Mouse (Mus musculus) heart, embryonic 12.5 days (tissue): ENCODE results near the gene Vmn1r22. TPM values are rescaled to one million over a fixed set of nuclear protein-coding genes. Genes with fewer than 3 reads are reported as not detected.
"Not testable (repeated sequence)": the region's sequence is repeated elsewhere in the genome, so short reads cannot be mapped to it uniquely, and the experiment has no call there.

ENCODE experiments used
- ATAC-seq: fragments of 200-750 bp; cut with Nextera tagmentation; 2 replicates; pipeline ENCODE4 v1.8.0; 2017; ENCODE audit warnings: moderate TSS enrichment, moderate library complexity; ENCODE audit not compliant: insufficient number of reproducible peaks, low FRiP score
- H3K27ac ChIP-seq: fragments of 300-500 bp; sonication (generic); 2 replicates; pipeline ENCODE4 v1.5.1; 2016; ENCODE audit warnings: mild to moderate bottlenecking, moderate library complexity; ENCODE audit not compliant: poor library complexity, severe bottlenecking
- H3K27me3 ChIP-seq: fragments of 300-500 bp; sonication (generic); replicated peaks from 2 replicates; pipeline ENCODE4 v1.6.1; 2016; ENCODE audit warnings: mild to moderate bottlenecking, moderate library complexity
- H3K36me3 ChIP-seq: fragments of 300-500 bp; sonication (generic); 2 replicates; pipeline ENCODE4 v1.6.1; 2016; ENCODE audit warnings: mild to moderate bottlenecking, moderate library complexity
- H3K4me1 ChIP-seq: fragments of 300-500 bp; sonication (generic); replicated peaks from 2 replicates; pipeline ENCODE4 v1.6.1; 2016; ENCODE audit warnings: mild to moderate bottlenecking
- H3K4me2 ChIP-seq: fragments of 300-500 bp; sonication (generic); 2 replicates; pipeline ENCODE4 v1.6.1; 2016; ENCODE audit warnings: mild to moderate bottlenecking, moderate library complexity
- H3K4me3 ChIP-seq: fragments of 300-500 bp; sonication (generic); 2 replicates; pipeline ENCODE4 v1.5.1; 2016; ENCODE audit warnings: mild to moderate bottlenecking
- H3K9ac ChIP-seq: fragments of 300-500 bp; sonication (generic); 2 replicates; pipeline ENCODE4 v1.6.1; 2016; ENCODE audit warnings: mild to moderate bottlenecking, moderate library complexity
- H3K9me3 ChIP-seq: fragments of 300-500 bp; sonication (generic); replicated peaks from 2 replicates; pipeline ENCODE4 v1.6.1; 2016; ENCODE audit warnings: mild to moderate bottlenecking, moderate library complexity
- WGBS: fragments of 180-500 bp; shearing (Covaris S2); methylation state at CpG from one replicate; pipeline ENCODE4 v1.1.7; 2016; 5-methylcytosine and 5-hydroxymethylcytosine counted together
- polyA plus RNA-seq: library from polyadenylated mRNA; unstranded; fragments of >200 nt; fragmentation: Nextera tagmentation; extraction: Ambion mirVana; gene quantifications from 2 replicates; pipeline ENCODE4 v1.2.1, GENCODE M21; 2016

The Vmn1r22 gene
- not detected in 2 replicates for polyA plus RNA-seq

GRCm38 (mm10) chr6:57907928-57908327 lies at the start of gene Vmn1r22:
Gene Vmn1r22, minus strand, starts transcription at chr6:57908028.
- Histone ChIP-seq H3K9ac (no peak within 1 kb of the TSS), H3K4me1 (no peaks in the 10 kb centered on the region), H3K27me3 (no peaks in the 10 kb centered on the region), H3K4me3 (no peak within 1 kb of the TSS), H3K27ac (no peak within 1 kb of the TSS), H3K4me2 (no peak within 1 kb of the TSS), H3K36me3 (no peaks in the 10 kb centered on the region), H3K9me3 (no peaks in the 10 kb centered on the region)
- WGBS, result 65% methylated on average over 1 of the region's 1 CpGs
- no peak for ATAC-seq

DNA sequence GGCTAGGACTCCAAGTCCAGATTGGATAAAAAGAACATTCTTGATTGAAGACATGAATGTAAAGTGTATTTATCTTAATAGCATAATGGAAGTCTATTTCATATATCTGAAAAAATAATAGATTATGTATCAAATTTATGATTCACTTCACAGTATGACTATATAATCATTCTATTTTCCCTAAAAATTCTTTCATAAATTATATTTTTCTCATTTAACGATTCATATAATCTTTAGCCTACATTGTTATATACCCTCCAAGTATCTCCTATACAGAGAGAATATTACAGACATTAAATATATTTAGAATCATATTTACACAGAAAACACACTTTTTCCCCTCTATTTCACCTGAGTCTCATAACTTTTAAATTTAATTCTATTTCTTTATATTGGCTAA lies 18.9 kb upstream of the Vmn1r22 start, which contains the start of gene Vmn1r23:
Vmn1r23 (minus strand) TSS at position 101 of the 400 bp plus-strand sequence.
- Histone ChIP-seq H3K27me3 (no peaks in the 10 kb centered on the region), H3K9me3 (no peaks in the 10 kb centered on the region), H3K4me1 (no peaks in the 10 kb centered on the region), H3K4me2 (no peak within 1 kb of the TSS), H3K27ac (no peak within 1 kb of the TSS), H3K4me3 (no peak within 1 kb of the TSS), H3K36me3 (no peaks in the 10 kb centered on the region), H3K9ac (no peak within 1 kb of the TSS)
- WGBS, result 78% methylated on average over 1 of the region's 1 CpGs
- no peak for ATAC-seq

GRCm38 (mm10) chr6:57859043-57860042 lies 48.5 kb downstream of the Vmn1r22 start:
- no peaks in the 10 kb centered on the region for H3K4me1 ChIP-seq
- H3K4me2 ChIP-seq, result 0 out of 2 replicates have a peak overlapping the region, but pooled peaks have one; percentile 6
- H3K27me3 ChIP-seq, result no peaks in the 10 kb centered on the region
- no peak overlapping the region for H3K4me3 ChIP-seq
- H3K27ac ChIP-seq, result no peak overlapping the region
- WGBS, result 44% methylated on average over 6 of the region's 6 CpGs
- ATAC-seq, result no peak; the same call in 1 of the 2 replicates
- H3K9me3 ChIP-seq, result no peaks in the 10 kb centered on the region
- no peak overlapping the region for H3K9ac ChIP-seq
- H3K36me3 ChIP-seq, result no peaks in the 10 kb centered on the region

- 81% methylated on average over 5 of the region's 5 CpGs for WGBS
- not testable (repeated sequence) for H3K9ac ChIP-seq, H3K4me3 ChIP-seq, H3K4me2 ChIP-seq, H3K36me3 ChIP-seq, ATAC-seq, H3K27me3 ChIP-seq, H3K27ac ChIP-seq, H3K9me3 ChIP-seq, H3K4me1 ChIP-seq
These were observed 56.7 kb downstream of the Vmn1r22 start for GRCm38 (mm10) chr6:57851177-57851576.

- WGBS, result 74% methylated on average over 1 of the region's 1 CpGs
- Histone ChIP-seq H3K27ac (no peak within 1 kb of the TSS), H3K36me3 (no peaks in the 10 kb centered on the region), H3K27me3 (no peaks in the 10 kb centered on the region), H3K4me2 (no peak within 1 kb of the TSS), H3K4me1 (no peaks in the 10 kb centered on the region), H3K9ac (no peak within 1 kb of the TSS), H3K4me3 (no peak within 1 kb of the TSS), H3K9me3 (no peaks in the 10 kb centered on the region)
- no peak for ATAC-seq
These were observed 57.5 kb downstream of the Vmn1r22 start, which contains the start of gene Vmn1r21 for GRCm38 (mm10) chr6:57850286-57850685. Gene Vmn1r21, minus strand, starts transcription at chr6:57850343.

Other genes starting within 250 kb of the Vmn1r22 start
- 25.1 and 26.1 TPM in 2 replicates for gene Pyurf, start 215.9 kb downstream of the Vmn1r22 start, polyA plus RNA-seq
- gene Lancl2, start 205.5 kb downstream of the Vmn1r22 start, polyA plus RNA-seq, result 18.7 and 21.1 TPM in 2 replicates
- gene Vopp1, start 82.9 kb downstream of the Vmn1r22 start, polyA plus RNA-seq, result 33.3 and 39.1 TPM in 2 replicates
- not detected in 2 replicates for gene Vmn1r21, start 57.7 kb downstream of the Vmn1r22 start, polyA plus RNA-seq
- not detected in 2 replicates for gene Vmn1r23, start 18.8 kb upstream of the Vmn1r22 start, polyA plus RNA-seq
- not detected in 2 replicates for gene Vmn1r24, start 53.5 kb upstream of the Vmn1r22 start, polyA plus RNA-seq
- gene Vmn1r25, start 72.8 kb upstream of the Vmn1r22 start, polyA plus RNA-seq, result not detected in 2 replicates
- not detected in 2 replicates for gene Vmn1r26, start 107.1 kb upstream of the Vmn1r22 start, polyA plus RNA-seq